Mouse (Mus musculus): Measurements from ENCODE around the gene Arhgef15. TPM values are rescaled to one million over a fixed set of nuclear protein-coding genes. Genes with fewer than 3 reads are reported as not detected.

The Arhgef15 gene
- polyA plus RNA-seq, 1 experiment, result 0.49 TPM

DNA sequence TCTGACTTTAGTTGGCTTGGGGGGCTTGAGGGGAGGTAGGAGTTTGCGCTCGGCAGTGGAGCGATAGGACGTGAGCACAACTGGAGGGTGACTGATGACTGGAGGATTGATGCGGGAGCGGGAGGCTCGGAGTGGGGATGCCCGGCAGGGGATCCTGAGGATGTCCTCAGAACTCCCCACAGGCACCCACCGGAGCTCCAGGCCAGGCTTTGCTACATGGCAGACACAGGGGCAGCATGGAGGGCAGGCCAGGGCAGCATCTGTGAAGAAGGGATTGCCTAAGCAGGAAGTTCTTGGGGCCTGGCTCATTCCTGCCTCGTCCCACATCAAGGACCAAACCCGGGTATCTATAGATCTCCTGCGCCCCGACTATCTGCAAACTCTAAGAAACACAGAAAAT is 3.4 kb downstream of the Arhgef15 start:
- no peaks in the 10 kb centered on the region for H3K27me3 ChIP-seq (ENCODE audit: control insufficient read depth, insufficient read depth, insufficient read length)
- peak overlapping the region; percentile 39 for H3K4me2 ChIP-seq (ENCODE audit: low read depth)
- H3ac ChIP-seq (ENCODE audit: control insufficient read depth, insufficient read length), result no peak overlapping the region
- no peak for TF ChIP-seq CEBPB (IDR thresholded peaks at IDR 0.05; ENCODE audit: insufficient read depth, poor library complexity, severe bottlenecking)
- no peak for TF ChIP-seq REST (IDR thresholded peaks at IDR 0.05; ENCODE audit: insufficient read depth, insufficient read length)
- TF ChIP-seq MYOG (IDR thresholded peaks at IDR 0.05; ENCODE audit: control insufficient read depth in 1 of 3, insufficient read depth in 1 of 3, insufficient read length in 2 of 3, low read depth in 2 of 3), result no peak
- TF ChIP-seq E2F4 (IDR thresholded peaks at IDR 0.05; ENCODE audit: insufficient read depth), result no peak
- TF ChIP-seq POLR2A (IDR thresholded peaks at IDR 0.05; ENCODE audit: insufficient read length, low read depth), result no peak
- TF ChIP-seq USF1 (IDR thresholded peaks at IDR 0.05; ENCODE audit: low read depth), result no peak
- no peak for TF ChIP-seq MAX (IDR thresholded peaks at IDR 0.05; ENCODE audit: low read depth)
- no peak for TF ChIP-seq SRF (IDR thresholded peaks at IDR 0.05; ENCODE audit: control insufficient read depth, insufficient read length, low read depth)
- TF ChIP-seq POLR2AphosphoS2 (IDR thresholded peaks at IDR 0.05; ENCODE audit: insufficient read length, low read depth), result no peak
- no peak for TF ChIP-seq TCF3 (IDR thresholded peaks at IDR 0.05; ENCODE audit: insufficient read length, low read depth)
- no peak for TF ChIP-seq MYOD1 (IDR thresholded peaks at IDR 0.05; ENCODE audit: control insufficient read depth in 1 of 3, insufficient read length in 2 of 3, low read depth in 2 of 3)
- TF ChIP-seq TCF12 (IDR thresholded peaks at IDR 0.05; ENCODE audit: insufficient read depth, poor library complexity, severe bottlenecking), result no peak
- H3K79me2 ChIP-seq (ENCODE audit: control insufficient read depth, insufficient read depth), result no peaks in the 10 kb centered on the region
- H3K4me3 ChIP-seq, result no peak overlapping the region
- H3K36me3 ChIP-seq (ENCODE audit: control insufficient read depth, insufficient read depth), result no peaks in the 10 kb centered on the region

DNA sequence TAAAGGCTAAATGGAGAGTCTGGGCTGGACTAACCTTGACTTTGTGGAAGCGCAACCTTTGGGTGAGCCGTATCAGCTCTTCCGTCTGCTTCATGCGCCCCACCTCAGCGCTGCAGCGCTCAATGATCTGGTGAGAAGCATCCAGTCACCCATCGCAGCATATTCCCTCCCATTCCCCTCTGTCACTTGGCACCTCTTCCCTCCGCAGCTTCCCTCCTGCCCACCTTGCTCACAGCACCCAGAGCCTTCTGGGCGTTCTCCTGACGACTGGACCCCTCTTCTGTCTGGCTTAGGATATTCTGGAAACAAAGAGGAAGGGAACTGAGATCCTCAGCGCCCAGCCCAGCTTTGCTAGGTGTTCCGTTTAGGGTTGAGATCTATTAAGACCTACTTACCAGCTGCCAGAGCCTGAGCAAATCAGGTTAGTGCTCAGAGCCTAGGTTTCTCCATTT is 9.7 kb downstream of the Arhgef15 start:
- Histone ChIP-seq H3K4me3 (peak overlapping the region; percentile 6), H3K4me2 (ENCODE audit: low read depth) (peak overlapping the region; percentile 16)

DNA sequence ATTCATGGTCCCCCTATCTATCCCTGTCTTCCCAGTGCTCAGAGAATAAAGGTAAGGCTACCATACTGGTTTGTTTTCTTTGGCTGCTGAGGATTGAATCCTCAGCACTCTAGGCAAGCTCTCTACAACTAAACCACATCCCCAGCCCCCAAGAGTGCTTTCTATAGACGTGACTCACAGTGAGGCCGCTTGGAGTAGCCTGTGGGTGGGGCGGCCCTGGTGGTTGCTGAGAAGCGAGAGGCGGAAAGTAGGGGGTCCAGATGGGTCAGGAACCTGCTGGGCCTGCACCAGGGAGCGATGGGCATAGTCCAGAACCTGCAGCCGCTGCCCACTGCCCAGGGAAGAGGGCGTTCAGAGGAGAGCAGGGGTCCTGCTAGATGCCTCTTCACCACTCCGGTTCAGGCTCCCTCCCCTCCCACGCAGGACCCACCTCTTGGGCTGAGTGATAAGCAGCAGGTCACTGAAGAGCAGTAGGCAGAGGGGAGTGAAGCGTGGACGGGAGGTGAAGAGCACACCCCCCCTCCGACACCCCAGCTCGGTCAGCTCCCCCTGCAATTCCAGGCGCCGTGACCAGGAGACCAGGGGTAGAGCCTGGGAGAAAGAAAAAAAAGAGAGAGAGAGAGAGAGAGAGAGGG is 10.4 kb downstream of the Arhgef15 start:
- Histone ChIP-seq H3K4me2 (ENCODE audit: low read depth) (peak overlapping the region; percentile 93), H3ac (ENCODE audit: control insufficient read depth, insufficient read length) (no peak overlapping the region), H3K79me2 (ENCODE audit: control insufficient read depth, insufficient read depth) (no peaks in the 10 kb centered on the region), H3K4me3 (peak overlapping the region; percentile 6), H3K36me3 (ENCODE audit: control insufficient read depth, insufficient read depth) (no peaks in the 10 kb centered on the region), H3K27me3 (ENCODE audit: control insufficient read depth, insufficient read depth, insufficient read length) (no peaks in the 10 kb centered on the region)
- TF ChIP-seq E2F4 (IDR thresholded peaks at IDR 0.05; ENCODE audit: insufficient read depth), result no peak
- TF ChIP-seq MYOD1 (IDR thresholded peaks at IDR 0.05; ENCODE audit: control insufficient read depth in 1 of 3, insufficient read length in 2 of 3, low read depth in 2 of 3), result no peak
- no peak for TF ChIP-seq CEBPB (IDR thresholded peaks at IDR 0.05; ENCODE audit: insufficient read depth, poor library complexity, severe bottlenecking)
- TF ChIP-seq SRF (IDR thresholded peaks at IDR 0.05; ENCODE audit: control insufficient read depth, insufficient read length, low read depth), result no peak
- no peak for TF ChIP-seq MYOG (IDR thresholded peaks at IDR 0.05; ENCODE audit: control insufficient read depth in 1 of 3, insufficient read depth in 1 of 3, insufficient read length in 2 of 3, low read depth in 2 of 3)

More for the DNA sequence above, 9.7 kb downstream of the Arhgef15 start:
- Histone ChIP-seq H3K36me3 (ENCODE audit: control insufficient read depth, insufficient read depth) (no peaks in the 10 kb centered on the region), H3K79me2 (ENCODE audit: control insufficient read depth, insufficient read depth) (no peaks in the 10 kb centered on the region), H3K27me3 (ENCODE audit: control insufficient read depth, insufficient read depth, insufficient read length) (no peaks in the 10 kb centered on the region), H3ac (ENCODE audit: control insufficient read depth, insufficient read length) (no peak overlapping the region)
- no peak for TF ChIP-seq E2F4 (IDR thresholded peaks at IDR 0.05; ENCODE audit: insufficient read depth)
- no peak for TF ChIP-seq POLR2A (IDR thresholded peaks at IDR 0.05; ENCODE audit: insufficient read length, low read depth)
- no peak for TF ChIP-seq CEBPB (IDR thresholded peaks at IDR 0.05; ENCODE audit: insufficient read depth, poor library complexity, severe bottlenecking)
- no peak for TF ChIP-seq MYOG (IDR thresholded peaks at IDR 0.05; ENCODE audit: control insufficient read depth in 1 of 3, insufficient read depth in 1 of 3, insufficient read length in 2 of 3, low read depth in 2 of 3)
- no peak for TF ChIP-seq TCF12 (IDR thresholded peaks at IDR 0.05; ENCODE audit: insufficient read depth, poor library complexity, severe bottlenecking)
- no peak for TF ChIP-seq MAX (IDR thresholded peaks at IDR 0.05; ENCODE audit: low read depth)
- no peak for TF ChIP-seq POLR2AphosphoS2 (IDR thresholded peaks at IDR 0.05; ENCODE audit: insufficient read length, low read depth)
- no peak for TF ChIP-seq MYOD1 (IDR thresholded peaks at IDR 0.05; ENCODE audit: control insufficient read depth in 1 of 3, insufficient read length in 2 of 3, low read depth in 2 of 3)
- no peak for TF ChIP-seq USF1 (IDR thresholded peaks at IDR 0.05; ENCODE audit: low read depth)
- TF ChIP-seq REST (IDR thresholded peaks at IDR 0.05; ENCODE audit: insufficient read depth, insufficient read length), result no peak
- TF ChIP-seq SRF (IDR thresholded peaks at IDR 0.05; ENCODE audit: control insufficient read depth, insufficient read length, low read depth), result no peak
- TF ChIP-seq TCF3 (IDR thresholded peaks at IDR 0.05; ENCODE audit: insufficient read length, low read depth), result no peak

DNA sequence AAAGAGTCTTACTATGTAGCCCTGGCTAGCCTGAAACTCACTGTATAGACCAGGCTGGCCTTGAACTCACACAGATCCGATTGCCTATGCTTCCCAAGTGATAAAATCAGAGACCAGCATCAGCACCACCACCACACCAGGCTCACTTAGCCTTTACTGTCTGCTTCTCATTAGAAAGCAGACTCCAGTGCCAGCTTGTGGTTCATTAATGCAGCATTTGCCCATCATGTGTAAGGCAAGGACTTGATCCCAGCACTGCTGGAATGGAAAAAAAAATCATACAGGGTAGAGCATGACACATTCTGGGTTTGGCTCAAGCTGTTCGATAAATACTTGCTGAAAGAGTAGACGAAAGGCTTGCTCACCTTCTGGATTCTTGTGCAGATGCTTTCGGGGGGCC is 11.3 kb downstream of the Arhgef15 start:
- H3ac ChIP-seq (ENCODE audit: control insufficient read depth, insufficient read length), result no peak overlapping the region
- no peaks in the 10 kb centered on the region for H3K27me3 ChIP-seq (ENCODE audit: control insufficient read depth, insufficient read depth, insufficient read length)
- peak overlapping the region; percentile 93 for H3K4me2 ChIP-seq (ENCODE audit: low read depth)
- H3K79me2 ChIP-seq (ENCODE audit: control insufficient read depth, insufficient read depth), result no peaks in the 10 kb centered on the region
- no peak overlapping the region for H3K4me3 ChIP-seq
- TF ChIP-seq E2F4 (IDR thresholded peaks at IDR 0.05; ENCODE audit: insufficient read depth) (no peak), REST (IDR thresholded peaks at IDR 0.05; ENCODE audit: insufficient read depth, insufficient read length) (no peak), POLR2A (IDR thresholded peaks at IDR 0.05; ENCODE audit: insufficient read length, low read depth) (no peak), MAX (IDR thresholded peaks at IDR 0.05; ENCODE audit: low read depth) (no peak)
- H3K36me3 ChIP-seq (ENCODE audit: control insufficient read depth, insufficient read depth), result no peaks in the 10 kb centered on the region

DNA sequence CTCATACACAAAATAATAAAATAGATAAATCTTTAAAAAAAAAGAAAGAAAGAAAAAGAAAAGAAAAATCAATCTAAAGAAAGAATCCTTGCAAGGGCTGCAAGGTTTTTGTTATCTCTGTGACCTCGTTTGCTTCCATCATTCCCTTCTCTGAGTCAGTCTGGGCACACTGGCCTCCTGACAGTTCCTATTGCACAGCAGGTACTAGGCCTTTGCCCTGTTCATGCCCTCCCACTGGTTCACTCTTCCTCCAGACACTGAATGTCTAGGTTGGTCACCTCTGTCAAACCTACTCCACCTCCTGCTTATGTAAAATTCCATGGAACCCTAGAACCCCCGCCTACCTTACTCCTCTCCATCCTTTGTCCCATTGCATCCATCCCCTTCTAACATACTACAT is 12.0 kb downstream of the Arhgef15 start:
- H3K4me3 ChIP-seq, result no peak overlapping the region
- no peaks in the 10 kb centered on the region for H3K79me2 ChIP-seq (ENCODE audit: control insufficient read depth, insufficient read depth)
- no peaks in the 10 kb centered on the region for H3K36me3 ChIP-seq (ENCODE audit: control insufficient read depth, insufficient read depth)
- H3K27me3 ChIP-seq (ENCODE audit: control insufficient read depth, insufficient read depth, insufficient read length), result no peaks in the 10 kb centered on the region
- no peak overlapping the region for H3K4me2 ChIP-seq (ENCODE audit: low read depth)
- TF ChIP-seq E2F4 (IDR thresholded peaks at IDR 0.05; ENCODE audit: insufficient read depth), result no peak
- no peak for TF ChIP-seq MYOG (IDR thresholded peaks at IDR 0.05; ENCODE audit: control insufficient read depth in 1 of 3, insufficient read depth in 1 of 3, insufficient read length in 2 of 3, low read depth in 2 of 3)
- TF ChIP-seq USF1 (IDR thresholded peaks at IDR 0.05; ENCODE audit: low read depth), result no peak
- no peak for TF ChIP-seq POLR2A (IDR thresholded peaks at IDR 0.05; ENCODE audit: insufficient read length, low read depth)
- no peak for TF ChIP-seq MYOD1 (IDR thresholded peaks at IDR 0.05; ENCODE audit: control insufficient read depth in 1 of 3, insufficient read length in 2 of 3, low read depth in 2 of 3)
- no peak for TF ChIP-seq TCF3 (IDR thresholded peaks at IDR 0.05; ENCODE audit: insufficient read length, low read depth)
- TF ChIP-seq MAX (IDR thresholded peaks at IDR 0.05; ENCODE audit: low read depth), result no peak
- no peak for TF ChIP-seq REST (IDR thresholded peaks at IDR 0.05; ENCODE audit: insufficient read depth, insufficient read length)
- no peak for TF ChIP-seq POLR2AphosphoS2 (IDR thresholded peaks at IDR 0.05; ENCODE audit: insufficient read length, low read depth)
- no peak for TF ChIP-seq SRF (IDR thresholded peaks at IDR 0.05; ENCODE audit: control insufficient read depth, insufficient read length, low read depth)
- no peak overlapping the region for H3ac ChIP-seq (ENCODE audit: control insufficient read depth, insufficient read length)
